In the genomic region with DNA sequence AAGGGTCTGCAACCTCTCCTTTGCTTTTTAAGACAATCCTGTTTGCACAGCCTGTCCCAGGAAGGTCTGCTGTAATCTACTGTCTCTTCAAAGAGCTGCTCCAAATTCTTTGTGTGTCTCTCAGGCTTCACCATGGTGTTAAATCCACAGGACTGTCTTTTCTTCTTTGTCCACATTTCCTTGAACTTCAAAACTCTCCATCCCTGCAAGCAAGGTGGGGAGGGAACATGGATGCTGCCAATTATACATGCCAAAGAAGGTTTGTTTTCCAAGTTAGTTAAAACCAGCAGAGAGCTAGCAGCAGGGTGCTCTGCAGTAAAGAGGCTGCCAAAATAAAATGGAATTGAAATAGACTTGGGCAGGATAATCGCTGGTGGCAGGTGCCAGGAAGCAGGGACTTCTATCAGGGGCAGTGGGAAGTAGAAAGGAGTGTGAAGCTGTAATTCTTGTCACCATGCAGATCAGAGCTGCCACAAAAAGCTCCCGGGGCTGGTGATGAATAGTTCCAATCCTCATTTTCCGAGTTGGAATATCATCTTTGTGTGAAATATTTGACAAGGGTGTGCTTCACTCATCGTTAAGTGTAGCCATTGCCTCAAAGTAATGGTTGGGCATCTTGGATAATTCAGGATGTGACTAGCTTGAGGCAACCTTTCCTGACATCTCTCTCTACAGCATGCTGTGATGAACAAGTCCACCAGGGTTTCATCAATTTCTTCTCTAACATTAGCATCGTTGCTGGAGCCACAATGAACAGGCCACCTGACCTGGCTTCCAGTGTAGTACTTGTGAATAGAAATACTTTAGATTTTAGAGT, we compare ENCODE assay signal across 15 mouse cellular contexts.
DNase-seq lines count a peak whose midpoint lies in the region; ATAC-seq and TF ChIP-seq lines count a peak whose summit lies in the region.
"Had no signal": no experiment of that assay in that cellular context is flagged by ENCODE, and none has a peak within 500 bp of the region (broad histone marks: within the 10 kb centered on the region; RNA-seq: fewer than 3 reads in every experiment).

No protein-coding gene starts in this region.

- no peak for TF ChIP-seq CTCF in forebrain, postnatal 0 days (IDR thresholded peaks at IDR 0.05; ENCODE audit: low read depth)

- no peaks in the 10 kb centered on the region for H3K27me3 ChIP-seq in forebrain, embryonic 11.5 days (ENCODE audit: control insufficient read depth, insufficient read depth, low read length)
- H3K27me3 ChIP-seq in forebrain, embryonic 12.5 days = no peaks in the 10 kb centered on the region
- H3K27me3 ChIP-seq in forebrain, postnatal 0 days (ENCODE audit: insufficient read depth, low read length) = no peaks in the 10 kb centered on the region
- no peaks in the 10 kb centered on the region for H3K27me3 ChIP-seq in neural tube, embryonic 15.5 days (replicated peaks)
- H3K27me3 ChIP-seq: embryonic facial prominence, embryonic 15.5 days; liver, embryonic 12.5 days had no signal

- H3K4me2 ChIP-seq in forebrain, embryonic 11.5 days (ENCODE audit: low read depth, low read length, severe bottlenecking) = no peak overlapping the region
- H3K4me2 ChIP-seq in forebrain, embryonic 12.5 days = no peak overlapping the region
- H3K4me2 ChIP-seq in forebrain, postnatal 0 days (ENCODE audit: low read depth) = no peak overlapping the region
- no peak overlapping the region for H3K4me2 ChIP-seq in neural tube, embryonic 15.5 days
- H3K4me2 ChIP-seq: embryonic facial prominence, embryonic 15.5 days; liver, embryonic 12.5 days had no signal

- ATAC-seq in forebrain, embryonic 11.5 days (replicated peaks; ENCODE audit: low FRiP score) = peak; percentile 55
- ATAC-seq in forebrain, embryonic 12.5 days (ENCODE audit: low FRiP score) = no peak
- peak; percentile 92 for ATAC-seq in forebrain, postnatal 0 days
- ATAC-seq in neural tube, embryonic 15.5 days (ENCODE audit: low FRiP score) = peak; percentile 73
- no peak for ATAC-seq in erythroblast, adult 5-6 weeks (replicated peaks; ENCODE audit: low FRiP score, poor library complexity, severe bottlenecking)
- ATAC-seq: intestine, postnatal 0 days; liver, embryonic 12.5 days had no signal

- no peaks in the 10 kb centered on the region for H3K9me3 ChIP-seq in forebrain, embryonic 11.5 days (ENCODE audit: control insufficient read depth, low read length)
- no peaks in the 10 kb centered on the region for H3K9me3 ChIP-seq in forebrain, embryonic 12.5 days
- H3K9me3 ChIP-seq in forebrain, postnatal 0 days (ENCODE audit: low read length) = no peaks in the 10 kb centered on the region
- no peaks in the 10 kb centered on the region for H3K9me3 ChIP-seq in neural tube, embryonic 15.5 days (replicated peaks)
- H3K9me3 ChIP-seq: embryonic facial prominence, embryonic 15.5 days; liver, embryonic 12.5 days had no signal

- no peaks in the 10 kb centered on the region for H3K4me1 ChIP-seq in forebrain, embryonic 11.5 days (replicated peaks; ENCODE audit: control insufficient read depth, insufficient read depth, low read length)
- no peaks in the 10 kb centered on the region for H3K4me1 ChIP-seq in forebrain, embryonic 12.5 days
- no peaks in the 10 kb centered on the region for H3K4me1 ChIP-seq in forebrain, postnatal 0 days (ENCODE audit: insufficient read depth)
- H3K4me1 ChIP-seq in neural tube, embryonic 15.5 days = no peaks in the 10 kb centered on the region
- H3K4me1 ChIP-seq: embryonic facial prominence, embryonic 15.5 days; liver, embryonic 12.5 days had no signal

- H3K4me3 ChIP-seq in forebrain, embryonic 11.5 days (ENCODE audit: low read depth, low read length) = no peak overlapping the region
- no peak overlapping the region for H3K4me3 ChIP-seq in forebrain, embryonic 12.5 days (replicated peaks)
- H3K4me3 ChIP-seq in forebrain, postnatal 0 days (ENCODE audit: low read depth, low read length) = no peak overlapping the region
- H3K4me3 ChIP-seq in neural tube, embryonic 15.5 days (replicated peaks) = no peak overlapping the region
- H3K4me3 ChIP-seq: embryonic facial prominence, embryonic 15.5 days; liver, embryonic 12.5 days had no signal

- no peak overlapping the region for H3K9ac ChIP-seq in forebrain, embryonic 11.5 days (ENCODE audit: low read length)
- no peak overlapping the region for H3K9ac ChIP-seq in forebrain, embryonic 12.5 days
- H3K9ac ChIP-seq in forebrain, postnatal 0 days = no peak overlapping the region
- H3K9ac ChIP-seq in neural tube, embryonic 15.5 days (replicated peaks) = no peak overlapping the region
- H3K9ac ChIP-seq: embryonic facial prominence, embryonic 15.5 days; liver, embryonic 12.5 days had no signal

- H3K27ac ChIP-seq in forebrain, embryonic 11.5 days (ENCODE audit: low read depth, low read length) = no peak overlapping the region
- no peak overlapping the region for H3K27ac ChIP-seq in forebrain, embryonic 12.5 days
- no peak overlapping the region for H3K27ac ChIP-seq in forebrain, postnatal 0 days (ENCODE audit: low read depth, low read length)
- H3K27ac ChIP-seq in neural tube, embryonic 15.5 days (replicated peaks) = no peak overlapping the region
- H3K27ac ChIP-seq: embryonic facial prominence, embryonic 15.5 days; liver, embryonic 12.5 days had no signal

- 53% methylated on average over 5 of the region's 5 CpGs for WGBS in forebrain, embryonic 11.5 days
- WGBS in forebrain, embryonic 12.5 days = 45% methylated on average over 5 of the region's 5 CpGs
- WGBS in forebrain, postnatal 0 days = 27% methylated on average over 5 of the region's 5 CpGs
- WGBS in neural tube, embryonic 15.5 days = 43% methylated on average over 5 of the region's 5 CpGs

- H3K36me3 ChIP-seq in forebrain, embryonic 11.5 days (ENCODE audit: control insufficient read depth, insufficient read depth, low read length) = no peaks in the 10 kb centered on the region
- H3K36me3 ChIP-seq in forebrain, embryonic 12.5 days (replicated peaks) = no peaks in the 10 kb centered on the region
- H3K36me3 ChIP-seq in forebrain, postnatal 0 days (ENCODE audit: insufficient read depth) = no peaks in the 10 kb centered on the region
- H3K36me3 ChIP-seq in neural tube, embryonic 15.5 days = no peaks in the 10 kb centered on the region
- H3K36me3 ChIP-seq: embryonic facial prominence, embryonic 15.5 days; liver, embryonic 12.5 days had no signal

- DNase-seq in forebrain, embryonic 11.5 days (ENCODE audit: low spot score) = no peak
- DNase-seq in right cerebral cortex, adult 18-20 months = peak; percentile 6
- no peak for DNase-seq in right cerebral cortex, postnatal 14 days
- DNase-seq in forebrain, postnatal 0 days = peak; percentile 76
- DNase-seq in gastrocnemius, postnatal 25 days = no peak
- DNase-seq: gastrocnemius, postnatal 10 days; kidney, postnatal 4 days; lung, postnatal 14 days; thymus, postnatal 25 days had no signal

Comparison
In these comparisons a context has a peak if more than half of its experiments do, and no peak if none do; other contexts are left out.
1. ATAC-seq: peak in forebrain, embryonic 11.5 days (single experiment), forebrain, postnatal 0 days (single experiment) and neural tube, embryonic 15.5 days (single experiment); none in forebrain, embryonic 12.5 days (single experiment) and erythroblast, adult 5-6 weeks (single experiment).
2. DNase-seq: peak in right cerebral cortex, adult 18-20 months (single experiment) and forebrain, postnatal 0 days (single experiment); none in forebrain, embryonic 11.5 days (single experiment), right cerebral cortex, postnatal 14 days (single experiment) and gastrocnemius, postnatal 25 days (single experiment).